Mouse (Mus musculus): ENCODE results near the gene Yrdc.
A peak's percentile ranks its signal among the peaks of the same experiment; 100 is the strongest.

- TF ChIP-seq MYOG (IDR thresholded peaks at IDR 0.05; ENCODE audit: control insufficient read depth in 1 of 3, insufficient read depth in 1 of 3, insufficient read length in 2 of 3, low read depth in 2 of 3) (peak in 2 of 3 experiments; percentile 29 to 69), POLR2A (IDR thresholded peaks at IDR 0.05; ENCODE audit: insufficient read length, low read depth) (peak; percentile 89)
Observed at GRCm38 (mm10) chr4:124802309-124803260, 47.9 kb upstream of the Yrdc start.
